ENCODE assay signal across 8 mouse cellular contexts in genomic region chr7:25657785-25658184, GRCm38 (mm10). TPM values are rescaled to one million over a fixed set of nuclear protein-coding genes. Genes with fewer than 3 reads are reported as not detected.
DNase-seq lines count a peak whose midpoint lies in the region; ATAC-seq and TF ChIP-seq lines count a peak whose summit lies in the region.

No protein-coding gene starts in this region.

- no peak for ATAC-seq in liver, embryonic 11.5 days (replicated peaks; ENCODE audit: low FRiP score)
- no peak for ATAC-seq in erythroid progenitor cell, adult 5-6 weeks (replicated peaks; ENCODE audit: low FRiP score, poor library complexity, severe bottlenecking)

- WGBS in thymus, adult 2 months: 41% methylated on average over 10 of the region's 10 CpGs
- WGBS in liver, embryonic 11.5 days: 32% methylated on average over 10 of the region's 10 CpGs

- H3K4me2 ChIP-seq in liver, embryonic 11.5 days: peak overlapping the region; percentile 90

- peak overlapping the region; percentile 70; the same call in 1 of the 2 replicates for H3K9ac ChIP-seq in liver, embryonic 11.5 days (ENCODE audit: low read depth, low read length)

- no peaks in the 10 kb centered on the region for H3K36me3 ChIP-seq in thymus, adult 2 months (ENCODE audit: control insufficient read depth, insufficient read depth, low read length)
- peaks cover 8% of the 10 kb centered on the region; the same call in 1 of the 2 replicates for H3K36me3 ChIP-seq in liver, embryonic 11.5 days (ENCODE audit: control insufficient read depth, insufficient read depth, low read length)

- H3K27me3 ChIP-seq in thymus, adult 2 months (ENCODE audit: control insufficient read depth, insufficient read depth, low read length): no peaks in the 10 kb centered on the region
- no peaks in the 10 kb centered on the region for H3K27me3 ChIP-seq in liver, embryonic 11.5 days (replicated peaks; ENCODE audit: control insufficient read depth, insufficient read depth, low read length)

- TF ChIP-seq POLR2A in thymus, adult 2 months (IDR thresholded peaks at IDR 0.05; ENCODE audit: control insufficient read depth, extremely low read depth, insufficient read depth, low read length, poor library complexity): no peak

- no peak overlapping the region for H3K27ac ChIP-seq in thymus, adult 2 months (ENCODE audit: control insufficient read depth, insufficient read depth, low read length)
- no peak overlapping the region for H3K27ac ChIP-seq in liver, embryonic 11.5 days (ENCODE audit: low read depth, low read length)

- TF ChIP-seq CTCF in thymus, adult 2 months (IDR thresholded peaks at IDR 0.05; ENCODE audit: borderline replicate concordance, control insufficient read depth, extremely low read depth, insufficient read depth, low read length, poor library complexity): no peak

- peaks cover 8% of the 10 kb centered on the region for H3K4me1 ChIP-seq in thymus, adult 2 months (replicated peaks; ENCODE audit: control insufficient read depth, insufficient read depth, low read length)
- H3K4me1 ChIP-seq in liver, embryonic 11.5 days (replicated peaks; ENCODE audit: control insufficient read depth, insufficient read depth, low read length): peaks cover 9% of the 10 kb centered on the region; the same call in 1 of the 2 replicates

- peak; percentile 48 to 63 for DNase-seq in cerebellum, postnatal 10 days
- no peak for DNase-seq in cerebellum, postnatal 36 days
- no peak for DNase-seq in thymus, adult 2 months
- no peak for DNase-seq in thymus, postnatal 0 days (ENCODE audit: low spot score)
- no peak for DNase-seq in liver, embryonic 11.5 days (ENCODE audit: low spot score)
- no peak for DNase-seq in layer of hippocampus, adult 9-10 months (ENCODE audit: low spot score)
- no peak for DNase-seq in right cerebral cortex, postnatal 14 days

- peak overlapping the region; percentile 62; the same call in 1 of the 2 replicates for H3K4me3 ChIP-seq in thymus, adult 2 months (ENCODE audit: control insufficient read depth, insufficient read depth, low read length)
- peak overlapping the region; percentile 80 for H3K4me3 ChIP-seq in liver, embryonic 11.5 days (ENCODE audit: low read depth, low read length)

- no peaks in the 10 kb centered on the region for H3K9me3 ChIP-seq in liver, embryonic 11.5 days (ENCODE audit: control insufficient read depth, low read length)

RNA-seq across cellular contexts. Expression of gene Bckdha, which starts 1.0 kb away (rescaled TPM):
- polyA plus RNA-seq in thymus, adult 2 months (2012; rRNA removed): 166 and 181 TPM in 2 replicates
- polyA plus RNA-seq in thymus, postnatal 0 days (2015; fragmentation: Nextera tagmentation; extraction: Ambion mirVana): 63.8 and 69.1 TPM in 2 replicates
- polyA plus RNA-seq in liver, embryonic 11.5 days (2014; fragmentation: Nextera tagmentation; extraction: Ambion mirVana): 34.2 and 35.5 TPM in 2 replicates
- 6.7 and 10.5 TPM in 2 replicates for total RNA-seq in erythroid progenitor cell, adult 5-6 weeks (2015; ENCODE audit: low replicate concordance)
- total RNA-seq in erythroid progenitor cell, adult 5-6 weeks (2017; ENCODE audit: low replicate concordance): 3.2 and 11.4 TPM in 2 replicates

RNA-seq across cellular contexts. Expression of gene Exosc5, which starts 1.2 kb away (rescaled TPM):
- polyA plus RNA-seq in thymus, adult 2 months (2012; rRNA removed): 141 and 146 TPM in 2 replicates
- 146 and 147 TPM in 2 replicates for polyA plus RNA-seq in thymus, postnatal 0 days (2015; fragmentation: Nextera tagmentation; extraction: Ambion mirVana)
- 125 and 139 TPM in 2 replicates for polyA plus RNA-seq in liver, embryonic 11.5 days (2014; fragmentation: Nextera tagmentation; extraction: Ambion mirVana)
- total RNA-seq in erythroid progenitor cell, adult 5-6 weeks (2015; ENCODE audit: low replicate concordance): 16.2 and 23.1 TPM in 2 replicates
- 4.9 and 11.7 TPM in 2 replicates for total RNA-seq in erythroid progenitor cell, adult 5-6 weeks (2017; ENCODE audit: low replicate concordance)

RNA-seq across cellular contexts. Expression of gene Tmem91, which starts 17.2 kb away (rescaled TPM):
- 1.4 and 2.9 TPM in 2 replicates for polyA plus RNA-seq in thymus, adult 2 months (2012; rRNA removed)
- 4.0 and 6.3 TPM in 2 replicates for polyA plus RNA-seq in thymus, postnatal 0 days (2015; fragmentation: Nextera tagmentation; extraction: Ambion mirVana)
- 2.5 and 3.3 TPM in 2 replicates for polyA plus RNA-seq in liver, embryonic 11.5 days (2014; fragmentation: Nextera tagmentation; extraction: Ambion mirVana)
- total RNA-seq in erythroid progenitor cell, adult 5-6 weeks (2015; ENCODE audit: low replicate concordance): not detected in 2 replicates
- total RNA-seq in erythroid progenitor cell, adult 5-6 weeks (2017; ENCODE audit: low replicate concordance): 4.2 TPM in 1 of 2 replicates, not detected in the other

RNA-seq across cellular contexts. Expression of gene B9d2, which starts 22.8 kb away (rescaled TPM):
- 153 and 164 TPM in 2 replicates for polyA plus RNA-seq in thymus, adult 2 months (2012; rRNA removed)
- 67.9 and 68.3 TPM in 2 replicates for polyA plus RNA-seq in thymus, postnatal 0 days (2015; fragmentation: Nextera tagmentation; extraction: Ambion mirVana)
- 38.2 and 40.9 TPM in 2 replicates for polyA plus RNA-seq in liver, embryonic 11.5 days (2014; fragmentation: Nextera tagmentation; extraction: Ambion mirVana)
- total RNA-seq in erythroid progenitor cell, adult 5-6 weeks (2015; ENCODE audit: low replicate concordance): 8.4 and 8.6 TPM in 2 replicates
- total RNA-seq in erythroid progenitor cell, adult 5-6 weeks (2017; ENCODE audit: low replicate concordance): 2.1 and 10.1 TPM in 2 replicates

RNA-seq across cellular contexts. Expression of gene Tgfb1, which starts 29.0 kb away (rescaled TPM):
- 125 and 157 TPM in 2 replicates for polyA plus RNA-seq in thymus, adult 2 months (2012; rRNA removed)
- 8.5 and 11.6 TPM in 2 replicates for polyA plus RNA-seq in thymus, postnatal 0 days (2015; fragmentation: Nextera tagmentation; extraction: Ambion mirVana)
- 14.4 and 16.4 TPM in 2 replicates for polyA plus RNA-seq in liver, embryonic 11.5 days (2014; fragmentation: Nextera tagmentation; extraction: Ambion mirVana)
- 72.4 and 95.2 TPM in 2 replicates for total RNA-seq in erythroid progenitor cell, adult 5-6 weeks (2015; ENCODE audit: low replicate concordance)
- total RNA-seq in erythroid progenitor cell, adult 5-6 weeks (2017; ENCODE audit: low replicate concordance): 15.0 and 19.8 TPM in 2 replicates

Comparison
In these comparisons a context has a peak if more than half of its experiments do, and no peak if none do; other contexts are left out.
1. DNase-seq: peak in cerebellum, postnatal 10 days (2 of 2); none in cerebellum, postnatal 36 days (0 of 2), thymus, adult 2 months (single experiment), thymus, postnatal 0 days (single experiment), liver, embryonic 11.5 days (single experiment), layer of hippocampus, adult 9-10 months (single experiment) and right cerebral cortex, postnatal 14 days (single experiment).